ENCODE assay signal across 8 mouse cellular contexts in the genomic region with DNA sequence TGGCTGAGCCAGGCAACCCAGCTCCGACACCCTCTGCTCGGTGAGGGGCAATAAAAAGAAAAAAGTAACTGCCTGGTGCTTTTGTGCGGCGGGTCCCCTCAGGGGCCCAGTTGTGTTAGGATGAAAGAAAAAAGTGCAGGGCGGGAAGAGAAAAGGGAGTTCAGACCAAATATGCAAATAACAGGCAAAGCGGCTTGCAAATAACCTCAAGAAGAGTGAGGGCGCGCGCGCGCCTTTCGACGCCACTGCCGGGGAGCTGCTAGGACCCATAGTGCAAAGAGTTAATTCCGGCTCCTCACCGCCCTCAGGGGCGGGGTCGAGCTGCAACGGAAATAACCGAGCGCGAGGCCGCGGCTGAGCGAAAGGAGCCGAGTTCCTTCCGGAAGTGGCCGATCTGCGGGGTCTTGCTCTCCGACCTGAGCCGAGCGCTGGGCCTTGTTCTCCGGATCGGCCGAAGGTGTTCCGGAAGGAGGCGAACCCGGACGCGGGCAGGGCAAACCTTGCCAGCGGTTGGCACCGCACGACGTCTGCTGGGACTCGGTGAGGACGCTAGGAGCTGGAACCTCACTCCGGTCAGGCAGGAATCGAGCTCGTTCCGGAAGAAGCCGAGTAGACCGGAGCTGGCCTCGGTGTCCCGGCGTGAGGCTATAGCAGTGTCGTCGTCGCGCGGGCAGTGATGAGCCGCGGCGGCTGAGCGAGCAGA. TPM values are rescaled to one million over a fixed set of nuclear protein-coding genes. Genes with fewer than 3 reads are reported as not detected.
DNase-seq lines count a peak whose midpoint lies in the region; ATAC-seq lines count a peak whose summit lies in the region.

TSS of gene Mta2 (plus strand) at position 361 of the 703 bp plus-strand sequence.

- peak within 1 kb of the TSS; percentile 94 for H3K9ac ChIP-seq in hindbrain, embryonic 15.5 days

- ATAC-seq in hindbrain, embryonic 15.5 days (ENCODE audit: low FRiP score, low read depth): peak; percentile 95

- H3K36me3 ChIP-seq in hindbrain, embryonic 15.5 days: peaks cover 18% of the 10 kb centered on the region

- peak; percentile 97 for DNase-seq in T-cell, adult 2 months (ENCODE audit: low spot score)
- peak; percentile 99 for DNase-seq in cerebellum, postnatal 36 days
- peak; percentile 91 to 96 for DNase-seq in frontal cortex, postnatal 36 days (ENCODE audit: low spot score in 2 of 2)
- peak; percentile 88 for DNase-seq in left cerebral cortex, adult 11 months (ENCODE audit: low spot score)
- DNase-seq in lung, postnatal 4 days: peak; percentile 98
- DNase-seq in retina, postnatal 7 days (ENCODE audit: low read depth, low spot score): peak; percentile 91
- DNase-seq in urinary bladder, adult 2 months (ENCODE audit: low spot score): peak; percentile 88

- H3K9me3 ChIP-seq in hindbrain, embryonic 15.5 days: no peaks in the 10 kb centered on the region

- H3K4me3 ChIP-seq in hindbrain, embryonic 15.5 days: peak within 1 kb of the TSS; percentile 92

- no peaks in the 10 kb centered on the region for H3K27me3 ChIP-seq in hindbrain, embryonic 15.5 days

- H3K27ac ChIP-seq in hindbrain, embryonic 15.5 days (replicated peaks): peak within 1 kb of the TSS; percentile 90

- under 1% methylated on average over 64 of the region's 64 CpGs for WGBS in hindbrain, embryonic 15.5 days

- H3K4me2 ChIP-seq in hindbrain, embryonic 15.5 days: peak within 1 kb of the TSS; percentile 66

- H3K4me1 ChIP-seq in hindbrain, embryonic 15.5 days (replicated peaks): peaks cover 37% of the 10 kb centered on the region

RNA-seq across cellular contexts. Expression of gene Mta2, which starts in this region (rescaled TPM):
- 103 and 109 TPM in 2 replicates for polyA plus RNA-seq in hindbrain, embryonic 15.5 days (2015; fragmentation: Nextera tagmentation; extraction: Ambion mirVana)
- 29.9 and 47.6 TPM in 2 replicates for polyA plus RNA-seq in urinary bladder, adult 2 months (2012; rRNA removed)

Comparison
In these comparisons a context has a peak if more than half of its experiments do, and no peak if none do; other contexts are left out.
1. Peak in every context shown above with its lines: DNase-seq, ATAC-seq, H3K4me3 ChIP-seq and H3K27ac ChIP-seq.